Mouse (Mus musculus): ENCODE data around the gene Arhgef1.

DNA sequence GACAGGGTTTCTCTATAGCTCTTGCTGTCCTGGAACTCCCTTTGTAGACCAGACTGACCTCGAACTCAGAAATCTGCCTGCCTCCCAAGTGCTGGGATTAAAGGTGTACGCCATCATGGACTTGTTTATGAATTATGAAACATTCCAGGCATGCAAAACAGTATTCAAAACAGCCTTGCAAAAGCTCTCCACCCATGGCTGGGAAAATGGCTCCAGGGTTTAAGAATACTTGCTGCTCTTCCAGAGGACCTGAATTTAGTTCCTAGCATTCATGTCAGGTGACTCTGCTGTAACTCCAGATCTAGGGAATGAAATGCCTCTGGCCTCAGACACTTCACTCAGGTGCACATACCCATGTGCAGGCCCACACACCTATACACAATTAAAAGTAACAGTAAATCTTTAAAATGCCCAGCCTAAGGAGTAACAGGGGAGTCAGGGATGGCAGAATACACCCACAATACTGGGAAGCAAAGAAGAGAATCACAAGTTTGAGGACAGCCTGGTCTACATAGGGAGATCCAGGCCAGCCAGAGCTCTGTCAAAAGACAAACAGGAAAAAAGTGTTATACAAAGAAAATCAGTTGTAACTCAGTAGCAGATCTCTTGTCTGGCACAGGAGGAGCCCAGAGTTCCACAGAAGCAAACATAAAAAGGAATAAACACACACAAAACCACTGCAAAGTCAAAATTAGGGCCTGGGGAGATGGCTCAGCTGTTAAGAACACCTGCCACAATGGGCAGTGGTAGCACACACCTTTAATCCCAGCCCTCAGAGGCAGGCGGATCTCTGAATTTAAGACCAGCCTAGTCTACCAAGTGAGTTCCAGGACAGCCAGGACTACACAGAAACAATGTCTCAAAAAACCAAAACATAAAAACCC is 11.2 kb upstream of the Arhgef1 start:
- TF ChIP-seq CTCF (IDR thresholded peaks at IDR 0.05; ENCODE audit: control insufficient read depth, insufficient read depth, insufficient read length) (no peak), MYOD1 (IDR thresholded peaks at IDR 0.05; ENCODE audit: control insufficient read depth, insufficient read length, low read depth) (no peak)
